ENCODE assay signal across 16 mouse cellular contexts in genomic region chr3:101652967-101653366, GRCm38 (mm10). TPM values are rescaled to one million over a fixed set of nuclear protein-coding genes. Genes with fewer than 3 reads are reported as not detected.
DNase-seq lines count a peak whose midpoint lies in the region; ATAC-seq and TF ChIP-seq lines count a peak whose summit lies in the region.
"Had no signal": no experiment of that assay in that cellular context is flagged by ENCODE, and none has a peak within 500 bp of the region (broad histone marks: within the 10 kb centered on the region; RNA-seq: fewer than 3 reads in every experiment).

No protein-coding gene starts in this region.

- peak; percentile 17 for DNase-seq in adrenal gland, adult 2 months
- no peak for DNase-seq in adrenal gland, adult 18-20 months (ENCODE audit: low spot score in 2 of 2)
- DNase-seq in hindbrain, postnatal 0 days (ENCODE audit: low spot score), result peak; percentile 56
- DNase-seq in hindbrain, embryonic 11.5 days (ENCODE audit: low spot score), result no peak
- DNase-seq in retina, postnatal 1 day, result peak; percentile 19
- DNase-seq in retina, embryonic 14.5 days (ENCODE audit: low spot score), result no peak
- no peak for DNase-seq in layer of hippocampus, adult 9-11 months
- DNase-seq: lung, postnatal 4 days; thymus, postnatal 36 days had no signal

- H3K79me2 ChIP-seq in myocyte (ENCODE audit: control insufficient read depth, insufficient read depth), result no peaks in the 10 kb centered on the region

- peaks cover 6% of the 10 kb centered on the region; the same call in 1 of the 2 replicates for H3K4me1 ChIP-seq in hindbrain, postnatal 0 days (ENCODE audit: insufficient read depth, low read length)
- no peaks in the 10 kb centered on the region for H3K4me1 ChIP-seq in hindbrain, embryonic 11.5 days (replicated peaks; ENCODE audit: control insufficient read depth, insufficient read depth, low read length)
- H3K4me1 ChIP-seq: embryonic facial prominence, embryonic 12.5 days; limb, embryonic 13.5 days; midbrain, embryonic 13.5 days had no signal

- H3K27ac ChIP-seq in hindbrain, postnatal 0 days, result peak overlapping the region; percentile 51; the same call in 1 of the 2 replicates
- H3K27ac ChIP-seq in hindbrain, embryonic 11.5 days (ENCODE audit: low read depth, low read length), result no peak overlapping the region
- H3K27ac ChIP-seq: embryonic facial prominence, embryonic 12.5 days; limb, embryonic 13.5 days; midbrain, embryonic 13.5 days; neural tube, embryonic 13.5 days had no signal

- no peak overlapping the region for H3K4me2 ChIP-seq in hindbrain, postnatal 0 days (ENCODE audit: low read depth, low read length)
- no peak overlapping the region for H3K4me2 ChIP-seq in hindbrain, embryonic 11.5 days (replicated peaks; ENCODE audit: low read depth, low read length)
- H3K4me2 ChIP-seq in myocyte (ENCODE audit: low read depth), result peak overlapping the region; percentile 50
- H3K4me2 ChIP-seq: embryonic facial prominence, embryonic 12.5 days; heart, embryonic 12.5 days; limb, embryonic 13.5 days; midbrain, embryonic 13.5 days; neural tube, embryonic 13.5 days had no signal

- no peak overlapping the region for H3K4me3 ChIP-seq in hindbrain, postnatal 0 days (ENCODE audit: low read length)
- H3K4me3 ChIP-seq in hindbrain, embryonic 11.5 days (ENCODE audit: low read depth, low read length), result no peak overlapping the region
- no peak overlapping the region for H3K4me3 ChIP-seq in myocyte
- H3K4me3 ChIP-seq: embryonic facial prominence, embryonic 12.5 days; heart, embryonic 12.5 days; limb, embryonic 13.5 days; midbrain, embryonic 13.5 days; neural tube, embryonic 13.5 days had no signal

- H3K36me3 ChIP-seq in hindbrain, postnatal 0 days (ENCODE audit: insufficient read depth, low read length), result no peaks in the 10 kb centered on the region
- no peaks in the 10 kb centered on the region for H3K36me3 ChIP-seq in hindbrain, embryonic 11.5 days (ENCODE audit: control insufficient read depth, insufficient read depth, low read length)
- H3K36me3 ChIP-seq in myocyte (ENCODE audit: control insufficient read depth, insufficient read depth), result no peaks in the 10 kb centered on the region
- H3K36me3 ChIP-seq: embryonic facial prominence, embryonic 12.5 days; heart, embryonic 12.5 days; limb, embryonic 13.5 days; midbrain, embryonic 13.5 days; neural tube, embryonic 13.5 days had no signal

- no peak for ATAC-seq in hindbrain, postnatal 0 days
- ATAC-seq in hindbrain, embryonic 11.5 days (ENCODE audit: low FRiP score), result no peak
- ATAC-seq: midbrain, embryonic 13.5 days; Patski had no signal

- no peak for TF ChIP-seq POLR2A in myocyte (IDR thresholded peaks at IDR 0.05; ENCODE audit: insufficient read length, low read depth)

- H3K27me3 ChIP-seq in hindbrain, postnatal 0 days (ENCODE audit: insufficient read depth, low read length), result no peaks in the 10 kb centered on the region
- no peaks in the 10 kb centered on the region for H3K27me3 ChIP-seq in hindbrain, embryonic 11.5 days (ENCODE audit: control insufficient read depth, insufficient read depth, low read length)
- peaks cover 8% of the 10 kb centered on the region for H3K27me3 ChIP-seq in myocyte (ENCODE audit: control insufficient read depth, insufficient read depth, insufficient read length)
- H3K27me3 ChIP-seq: embryonic facial prominence, embryonic 12.5 days; heart, embryonic 12.5 days; limb, embryonic 13.5 days; midbrain, embryonic 13.5 days; neural tube, embryonic 13.5 days; Patski had no signal

- no peak for TF ChIP-seq CTCF in hindbrain, postnatal 0 days (IDR thresholded peaks at IDR 0.05; ENCODE audit: low read depth)

- no peaks in the 10 kb centered on the region for H3K9me3 ChIP-seq in hindbrain, postnatal 0 days (ENCODE audit: low read length)
- no peaks in the 10 kb centered on the region for H3K9me3 ChIP-seq in hindbrain, embryonic 11.5 days (ENCODE audit: control insufficient read depth, low read length)
- H3K9me3 ChIP-seq: embryonic facial prominence, embryonic 12.5 days; heart, embryonic 12.5 days; limb, embryonic 13.5 days; midbrain, embryonic 13.5 days; neural tube, embryonic 13.5 days had no signal

- WGBS in hindbrain, postnatal 0 days, result 47% methylated on average over 2 of the region's 2 CpGs
- 70% methylated on average over 2 of the region's 2 CpGs for WGBS in hindbrain, embryonic 11.5 days

- H3ac ChIP-seq in myocyte (ENCODE audit: control insufficient read depth, insufficient read length), result no peak overlapping the region

- H3K9ac ChIP-seq in hindbrain, postnatal 0 days (replicated peaks; ENCODE audit: low read length), result no peak overlapping the region
- H3K9ac ChIP-seq in hindbrain, embryonic 11.5 days (ENCODE audit: low read depth, low read length), result no peak overlapping the region
- H3K9ac ChIP-seq: embryonic facial prominence, embryonic 12.5 days; heart, embryonic 12.5 days; limb, embryonic 13.5 days; midbrain, embryonic 13.5 days; neural tube, embryonic 13.5 days had no signal

TF ChIP-seq in myocyte, 11 proteins besides CTCF, POLR2A, EP300 and RAD21:
- peak in 2 of 3 experiments; percentile 42 to 87 for TF ChIP-seq MYOD1 (IDR thresholded peaks at IDR 0.05; ENCODE audit: control insufficient read depth in 1 of 3, insufficient read length in 2 of 3, low read depth in 2 of 3)
- no peak for TF ChIP-seq E2F4 (IDR thresholded peaks at IDR 0.05; ENCODE audit: insufficient read depth)
- no peak for TF ChIP-seq REST (IDR thresholded peaks at IDR 0.05; ENCODE audit: insufficient read depth, insufficient read length)
- TF ChIP-seq MYOG (IDR thresholded peaks at IDR 0.05; ENCODE audit: control insufficient read depth in 1 of 3, insufficient read depth in 1 of 3, insufficient read length in 2 of 3, low read depth in 2 of 3), result peak in 1 of 3 experiments; percentile 76
- TF ChIP-seq TCF12 (IDR thresholded peaks at IDR 0.05; ENCODE audit: insufficient read depth, poor library complexity, severe bottlenecking), result peak; percentile 8
- TF ChIP-seq MAX (IDR thresholded peaks at IDR 0.05; ENCODE audit: low read depth), result no peak

RNA-seq across cellular contexts. Expression of gene Atp1a1, which starts 48.5 kb away (rescaled TPM):
- total RNA-seq in adrenal gland, adult 2 months (2021), result 1,000 to 10,000 TPM in 1 of 2 experiments, 100 to 1,000 TPM in 1; 611 to 1,035 TPM
- 301 and 380 TPM in 2 replicates for polyA plus RNA-seq in adrenal gland, adult 2 months (2012; rRNA removed)
- 100 to 1,000 TPM; 737 to 778 TPM for total RNA-seq in adrenal gland, adult 18-20 months (2021)
- total RNA-seq in hindbrain, postnatal 0 days (2014; rRNA removed), result 244 and 264 TPM in 2 replicates
- polyA plus RNA-seq in hindbrain, postnatal 0 days (2015; fragmentation: Nextera tagmentation; extraction: Ambion mirVana), result 66.3 and 66.4 TPM in 2 replicates
- polyA plus RNA-seq in hindbrain, embryonic 11.5 days (2014; fragmentation: Nextera tagmentation; extraction: Ambion mirVana), result 89.9 and 93.0 TPM in 2 replicates
- 389 TPM for polyA plus RNA-seq in myocyte (2012; fragmentation: generic; extraction: Trizol)

Comparison
In these comparisons a context has a peak if more than half of its experiments do, and no peak if none do; other contexts are left out.
1. DNase-seq: peak in adrenal gland, adult 2 months (single experiment), hindbrain, postnatal 0 days (single experiment) and retina, postnatal 1 day (single experiment); none in adrenal gland, adult 18-20 months (0 of 2), hindbrain, embryonic 11.5 days (single experiment), retina, embryonic 14.5 days (single experiment) and layer of hippocampus, adult 9-11 months (single experiment).